In genomic region chr8:88262831-88263635, GRCm38 (mm10) we compare ENCODE assay signal across 14 mouse cellular contexts. TPM values are rescaled to one million over a fixed set of nuclear protein-coding genes. Genes with fewer than 3 reads are reported as not detected.
DNase-seq lines count a peak whose midpoint lies in the region; ATAC-seq and TF ChIP-seq lines count a peak whose summit lies in the region.
"Had no signal": no experiment of that assay in that cellular context is flagged by ENCODE, and none has a peak within 500 bp of the region (broad histone marks: within the 10 kb centered on the region; RNA-seq: fewer than 3 reads in every experiment).

No protein-coding gene starts in this region.

- no peak overlapping the region for H3K4me2 ChIP-seq in liver, postnatal 0 days (ENCODE audit: low read depth, low read length)
- no peak overlapping the region for H3K4me2 ChIP-seq in liver, embryonic 12.5 days
- H3K4me2 ChIP-seq in stomach, embryonic 16.5 days (ENCODE audit: low read depth, low read length) = peak overlapping the region; percentile 28; the same call in 1 of the 2 replicates
- no peak overlapping the region for H3K4me2 ChIP-seq in midbrain, embryonic 13.5 days (replicated peaks)
- H3K4me2 ChIP-seq: heart, embryonic 12.5 days; hindbrain, embryonic 14.5 days; liver, embryonic 13.5 days had no signal

- no peaks in the 10 kb centered on the region for H3K4me1 ChIP-seq in liver, postnatal 0 days (ENCODE audit: insufficient read depth)
- peaks cover 9% of the 10 kb centered on the region; the same call in 1 of the 2 replicates for H3K4me1 ChIP-seq in liver, embryonic 12.5 days
- H3K4me1 ChIP-seq in stomach, embryonic 16.5 days (ENCODE audit: control insufficient read depth, insufficient read depth, low read length) = peaks cover 9% of the 10 kb centered on the region; the same call in 1 of the 2 replicates
- no peaks in the 10 kb centered on the region for H3K4me1 ChIP-seq in midbrain, embryonic 13.5 days (replicated peaks)

- WGBS in liver, postnatal 0 days (ENCODE audit: insufficient replicate concordance) = 68% methylated on average over 14 of the region's 14 CpGs
- 70% methylated on average over 14 of the region's 14 CpGs for WGBS in liver, embryonic 12.5 days (ENCODE audit: insufficient replicate concordance)
- WGBS in stomach, embryonic 16.5 days = 17% methylated on average over 14 of the region's 14 CpGs
- 58% methylated on average over 14 of the region's 14 CpGs for WGBS in midbrain, embryonic 13.5 days

- TF ChIP-seq CTCF in liver, postnatal 0 days (IDR thresholded peaks at IDR 0.05; ENCODE audit: low read depth) = 0 out of 2 replicates have a peak, but pooled peaks have one; percentile 12

- peaks cover 6% of the 10 kb centered on the region; the same call in 1 of the 2 replicates for H3K36me3 ChIP-seq in liver, postnatal 0 days (replicated peaks; ENCODE audit: insufficient read depth, low read length)
- peaks cover 9% of the 10 kb centered on the region for H3K36me3 ChIP-seq in liver, embryonic 12.5 days
- H3K36me3 ChIP-seq in stomach, embryonic 16.5 days (ENCODE audit: control insufficient read depth, insufficient read depth, low read length) = no peaks in the 10 kb centered on the region; the same call in 1 of the 2 replicates
- no peaks in the 10 kb centered on the region for H3K36me3 ChIP-seq in midbrain, embryonic 13.5 days

- H3K27ac ChIP-seq in liver, postnatal 0 days (ENCODE audit: low read depth) = no peak overlapping the region
- no peak overlapping the region for H3K27ac ChIP-seq in liver, embryonic 12.5 days
- H3K27ac ChIP-seq in stomach, embryonic 16.5 days (ENCODE audit: low read length) = peak overlapping the region; percentile 73
- no peak overlapping the region for H3K27ac ChIP-seq in midbrain, embryonic 13.5 days
- H3K27ac ChIP-seq: hindbrain, embryonic 14.5 days; liver, embryonic 13.5 days had no signal

- no peak for ATAC-seq in liver, postnatal 0 days
- no peak for ATAC-seq in liver, embryonic 12.5 days
- peak; percentile 36 for ATAC-seq in granulocyte monocyte progenitor cell, adult 5-6 weeks (replicated peaks; ENCODE audit: poor library complexity, severe bottlenecking)
- peak; percentile 44; the same call in 1 of the 2 replicates for ATAC-seq in stomach, embryonic 16.5 days (ENCODE audit: insufficient read depth, low FRiP score)
- no peak for ATAC-seq in midbrain, embryonic 13.5 days

- H3K9ac ChIP-seq in liver, postnatal 0 days (replicated peaks) = no peak overlapping the region
- H3K9ac ChIP-seq in liver, embryonic 12.5 days = no peak overlapping the region
- no peak overlapping the region; the same call in 1 of the 2 replicates for H3K9ac ChIP-seq in stomach, embryonic 16.5 days (ENCODE audit: low read length)
- no peak overlapping the region for H3K9ac ChIP-seq in midbrain, embryonic 13.5 days (replicated peaks)
- H3K9ac ChIP-seq: heart, embryonic 12.5 days; hindbrain, embryonic 14.5 days; liver, embryonic 13.5 days had no signal

- H3K9me3 ChIP-seq in liver, postnatal 0 days (ENCODE audit: low read length) = no peaks in the 10 kb centered on the region
- H3K9me3 ChIP-seq in liver, embryonic 12.5 days (replicated peaks) = no peaks in the 10 kb centered on the region
- H3K9me3 ChIP-seq in stomach, embryonic 16.5 days (replicated peaks; ENCODE audit: control insufficient read depth, low read length) = no peaks in the 10 kb centered on the region
- H3K9me3 ChIP-seq in midbrain, embryonic 13.5 days = no peaks in the 10 kb centered on the region
- H3K9me3 ChIP-seq: heart, embryonic 12.5 days; liver, embryonic 13.5 days had no signal

- no peaks in the 10 kb centered on the region for H3K27me3 ChIP-seq in liver, postnatal 0 days (ENCODE audit: insufficient read depth, low read length)
- peaks cover 2% of the 10 kb centered on the region; the same call in 1 of the 2 replicates for H3K27me3 ChIP-seq in liver, embryonic 12.5 days (replicated peaks)
- no peaks in the 10 kb centered on the region for H3K27me3 ChIP-seq in stomach, embryonic 16.5 days (ENCODE audit: control insufficient read depth, insufficient read depth, low read length)
- H3K27me3 ChIP-seq in midbrain, embryonic 13.5 days = 0 out of 2 replicates have a peak, but pooled peaks cover under 1% of the 10 kb centered on the region
- H3K27me3 ChIP-seq: CH12.LX; liver, embryonic 13.5 days had no signal

- no peak overlapping the region for H3K4me3 ChIP-seq in liver, postnatal 0 days (ENCODE audit: low read depth, low read length)
- H3K4me3 ChIP-seq in liver, embryonic 12.5 days = no peak overlapping the region
- H3K4me3 ChIP-seq in stomach, embryonic 16.5 days (replicated peaks; ENCODE audit: low read length) = no peak overlapping the region
- H3K4me3 ChIP-seq in midbrain, embryonic 13.5 days (replicated peaks) = no peak overlapping the region
- H3K4me3 ChIP-seq: heart, embryonic 12.5 days; liver, embryonic 13.5 days had no signal

- no peak for TF ChIP-seq EP300 in liver, postnatal 0 days (IDR thresholded peaks at IDR 0.05; ENCODE audit: low read depth)

- DNase-seq in liver, postnatal 0 days = no peak
- peak; percentile 68 for DNase-seq in R1 (ENCODE audit: low read depth, low spot score)
- no peak for DNase-seq in layer of hippocampus, adult 9-10 months (ENCODE audit: low spot score)
- DNase-seq: cerebellum, adult 11 months; liver, embryonic 13.5 days; right cerebral cortex, postnatal 25 days; thymus, postnatal 36 days had no signal

RNA-seq across cellular contexts. Expression of gene Adcy7, which starts 9.2 kb away (rescaled TPM):
- polyA plus RNA-seq in liver, postnatal 0 days (2015; fragmentation: Nextera tagmentation; extraction: Ambion mirVana) = 8.1 and 8.4 TPM in 2 replicates
- polyA plus RNA-seq in liver, embryonic 12.5 days (2016; fragmentation: Nextera tagmentation; extraction: Ambion mirVana) = 38.0 and 41.6 TPM in 2 replicates
- total RNA-seq in granulocyte monocyte progenitor cell, adult 5-6 weeks (2014; fragmentation: Nextera tagmentation) = 41.0 and 43.7 TPM in 2 replicates
- total RNA-seq in granulocyte monocyte progenitor cell, adult 5-6 weeks (2017) = 32.9 and 35.0 TPM in 2 replicates
- 8.7 and 8.9 TPM in 2 replicates for polyA plus RNA-seq in stomach, embryonic 16.5 days (2015; fragmentation: Nextera tagmentation; extraction: Ambion mirVana)
- polyA plus RNA-seq in midbrain, embryonic 13.5 days (2015; fragmentation: Nextera tagmentation; extraction: Ambion mirVana) = 1.3 and 1.7 TPM in 2 replicates

Comparison
In these comparisons a context has a peak if more than half of its experiments do, and no peak if none do; other contexts are left out.
1. ATAC-seq: peak in granulocyte monocyte progenitor cell, adult 5-6 weeks (single experiment) and stomach, embryonic 16.5 days (single experiment); none in liver, postnatal 0 days (single experiment), liver, embryonic 12.5 days (single experiment) and midbrain, embryonic 13.5 days (single experiment).